Mouse (Mus musculus) embryonic facial prominence, embryonic 12.5 days (tissue): Measurements from ENCODE around the gene Radil. TPM values are rescaled to one million over a fixed set of nuclear protein-coding genes. Genes with fewer than 3 reads are reported as not detected.

ENCODE experiments used
- ATAC-seq: fragments of 200-750 bp; cut with Nextera tagmentation; 2 replicates; pipeline ENCODE4 v1.8.0; 2017; ENCODE audit not compliant: insufficient number of reproducible peaks, insufficient read depth, low FRiP score, low TSS enrichment
- H3K27ac ChIP-seq: fragments of 300-500 bp; sonication (generic); 2 replicates; pipeline ENCODE4 v1.5.1; 2016; ENCODE audit warnings: mild to moderate bottlenecking
- H3K27me3 ChIP-seq: fragments of 300-500 bp; sonication (generic); 2 replicates; pipeline ENCODE4 v1.6.1; 2016; ENCODE audit warnings: mild to moderate bottlenecking, moderate library complexity
- H3K36me3 ChIP-seq: fragments of 300-500 bp; sonication (generic); 2 replicates; pipeline ENCODE4 v1.6.1; 2016; ENCODE audit warnings: mild to moderate bottlenecking
- H3K4me1 ChIP-seq: fragments of 300-500 bp; sonication (generic); 2 replicates; pipeline ENCODE4 v1.6.1; 2016
- H3K4me2 ChIP-seq: fragments of 300-500 bp; sonication (generic); replicated peaks from 2 replicates; pipeline ENCODE4 v1.6.1; 2016; ENCODE audit warnings: mild to moderate bottlenecking, moderate library complexity
- H3K4me3 ChIP-seq: fragments of 300-500 bp; sonication (generic); 2 replicates; pipeline ENCODE4 v1.5.1; 2016; ENCODE audit warnings: mild to moderate bottlenecking
- H3K9ac ChIP-seq: fragments of 300-500 bp; sonication (generic); 2 replicates; pipeline ENCODE4 v1.6.1; 2016; ENCODE audit warnings: mild to moderate bottlenecking, moderate library complexity
- H3K9me3 ChIP-seq: fragments of 300-500 bp; sonication (generic); 2 replicates; pipeline ENCODE4 v1.6.1; 2016; ENCODE audit warnings: mild to moderate bottlenecking, moderate library complexity
- WGBS: fragments of 180-500 bp; shearing (Covaris S2); methylation state at CpG from one replicate; pipeline ENCODE4 v1.1.7; 2016; 5-methylcytosine and 5-hydroxymethylcytosine counted together
- polyA plus RNA-seq: library from polyadenylated mRNA; unstranded; fragments of >200 nt; fragmentation: Nextera tagmentation; extraction: Ambion mirVana; gene quantifications from 2 replicates; pipeline ENCODE4 v1.2.1, GENCODE M21; 2016

Radil gene
- polyA plus RNA-seq, 1 experiment from 2014 or later: 6.9 TPM

DNA sequence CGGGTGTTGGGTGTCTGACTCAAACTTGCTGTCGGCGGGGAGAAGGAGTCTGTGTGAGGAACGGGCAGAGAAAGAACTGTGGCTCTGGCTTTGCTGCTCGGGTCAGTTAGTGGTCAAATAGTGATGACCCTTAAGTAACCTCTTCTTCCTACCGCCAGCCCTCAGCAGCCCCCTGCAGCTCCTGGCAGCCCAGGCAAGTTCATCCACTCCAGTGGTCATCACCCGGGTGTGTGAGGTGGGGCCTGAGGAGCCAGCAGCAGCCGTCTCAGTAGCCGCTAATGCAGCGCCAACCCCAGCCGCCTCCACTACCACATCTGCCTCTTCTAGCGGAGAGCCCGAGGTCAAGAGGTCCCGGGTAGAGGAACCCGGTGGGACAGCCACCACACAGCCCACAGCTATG is 94.6 kb downstream of the Radil start:
- H3K9me3 ChIP-seq: no peaks in the 10 kb centered on the region
- H3K4me2 ChIP-seq: no peak overlapping the region
- H3K27ac ChIP-seq: no peak overlapping the region
- no peak overlapping the region for H3K9ac ChIP-seq
- ATAC-seq: no peak
- no peak overlapping the region for H3K4me3 ChIP-seq
- no peaks in the 10 kb centered on the region for H3K27me3 ChIP-seq
- peaks cover 66% of the 10 kb centered on the region for H3K36me3 ChIP-seq
- no peaks in the 10 kb centered on the region for H3K4me1 ChIP-seq
- 71% methylated on average over 15 of the region's 15 CpGs for WGBS

- Histone ChIP-seq H3K27ac (no peak overlapping the region), H3K4me2 (no peak overlapping the region), H3K4me3 (no peak overlapping the region), H3K9ac (no peak overlapping the region), H3K9me3 (no peaks in the 10 kb centered on the region), H3K4me1 (no peaks in the 10 kb centered on the region), H3K27me3 (no peaks in the 10 kb centered on the region), H3K36me3 (peaks cover 84% of the 10 kb centered on the region)
- no peak for ATAC-seq
- 93% methylated on average over 13 of the region's 13 CpGs for WGBS
Observed at GRCm38 (mm10) chr5:142453742-142454141, 97.2 kb downstream of the Radil start.

DNA sequence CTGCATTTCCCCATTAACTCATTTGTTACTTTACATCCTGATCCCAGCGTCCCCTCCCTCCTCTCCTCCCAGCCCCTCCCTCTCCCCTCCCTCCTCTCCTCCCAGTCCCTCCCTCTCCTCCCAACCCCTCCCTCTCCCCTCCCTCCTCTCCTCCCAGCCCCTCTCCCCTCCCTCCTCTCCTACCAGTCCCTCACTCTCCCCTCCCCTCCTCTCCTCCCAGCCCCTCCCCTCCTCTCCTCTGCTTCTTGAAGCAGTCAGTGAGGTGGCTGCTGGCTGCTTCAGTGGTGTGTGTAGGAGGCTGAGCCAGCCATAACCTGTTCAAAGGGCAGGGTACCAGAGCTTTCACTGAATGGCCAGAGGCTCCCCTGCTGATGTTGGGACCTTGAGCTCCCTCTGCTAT is 99.1 kb downstream of the Radil start:
- Histone ChIP-seq H3K4me3 (no peak overlapping the region), H3K9me3 (no peaks in the 10 kb centered on the region), H3K27ac (no peak overlapping the region), H3K36me3 (peaks cover 65% of the 10 kb centered on the region), H3K9ac (no peak overlapping the region), H3K4me1 (peaks cover 10% of the 10 kb centered on the region; the same call in 1 of the 2 replicates), H3K4me2 (no peak overlapping the region), H3K27me3 (no peaks in the 10 kb centered on the region)
- no peak for ATAC-seq
- WGBS: 42% methylated on average over 1 of the region's 1 CpGs

DNA sequence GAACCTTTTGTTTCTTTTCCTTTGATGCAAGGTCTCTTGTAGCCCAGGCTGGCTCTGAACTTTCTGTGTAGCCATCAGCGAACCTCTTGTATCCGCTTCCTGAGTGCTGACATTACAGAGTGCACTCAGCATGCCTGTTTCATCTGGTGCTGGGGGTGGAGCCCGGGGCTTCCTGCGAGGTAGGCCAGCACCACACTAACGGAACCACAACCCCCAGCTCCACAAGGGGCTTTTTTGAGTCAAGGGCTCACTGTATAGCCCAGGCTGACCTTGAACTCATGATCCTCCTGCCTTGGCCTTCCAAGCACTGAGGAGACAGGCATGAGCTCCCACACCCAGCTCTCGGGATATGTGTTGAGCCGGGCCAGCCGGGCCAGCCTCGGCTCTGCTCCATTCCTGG is 100.1 kb downstream of the Radil start:
- H3K27me3 ChIP-seq: no peaks in the 10 kb centered on the region
- H3K4me1 ChIP-seq: peaks cover 14% of the 10 kb centered on the region
- H3K4me3 ChIP-seq: no peak overlapping the region
- no peak overlapping the region for H3K4me2 ChIP-seq
- no peak overlapping the region for H3K27ac ChIP-seq
- peaks cover 56% of the 10 kb centered on the region for H3K36me3 ChIP-seq
- WGBS: 93% methylated on average over 9 of the region's 9 CpGs
- ATAC-seq: no peak
- H3K9ac ChIP-seq: no peak overlapping the region
- no peaks in the 10 kb centered on the region for H3K9me3 ChIP-seq

DNA sequence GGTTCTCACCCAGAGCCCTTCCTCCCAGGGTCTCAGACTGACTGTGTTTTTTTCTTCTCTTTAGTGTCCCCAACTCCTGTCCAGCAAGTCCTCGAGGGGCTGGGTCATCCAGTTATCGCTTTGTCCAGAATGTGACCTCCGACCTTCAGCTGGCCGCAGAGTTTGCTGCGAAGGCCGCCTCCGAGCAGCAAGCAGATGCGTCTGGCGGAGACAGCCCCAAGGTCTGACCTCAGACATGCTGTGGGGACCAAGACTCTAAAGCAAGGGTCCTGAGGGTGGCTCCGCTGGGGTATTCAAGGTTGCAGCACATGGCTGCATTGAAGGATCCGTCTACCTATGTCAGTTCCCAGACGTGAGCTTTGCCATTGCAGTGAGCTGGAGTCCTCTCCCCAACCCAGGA is 102.3 kb downstream of the Radil start:
- Histone ChIP-seq H3K27me3 (no peaks in the 10 kb centered on the region), H3K4me1 (peaks cover 33% of the 10 kb centered on the region), H3K27ac (no peak overlapping the region), H3K4me2 (no peak overlapping the region), H3K4me3 (no peak overlapping the region), H3K9me3 (no peaks in the 10 kb centered on the region), H3K36me3 (peaks cover 36% of the 10 kb centered on the region), H3K9ac (no peak overlapping the region)
- ATAC-seq: no peak
- WGBS: 47% methylated on average over 12 of the region's 12 CpGs

DNA sequence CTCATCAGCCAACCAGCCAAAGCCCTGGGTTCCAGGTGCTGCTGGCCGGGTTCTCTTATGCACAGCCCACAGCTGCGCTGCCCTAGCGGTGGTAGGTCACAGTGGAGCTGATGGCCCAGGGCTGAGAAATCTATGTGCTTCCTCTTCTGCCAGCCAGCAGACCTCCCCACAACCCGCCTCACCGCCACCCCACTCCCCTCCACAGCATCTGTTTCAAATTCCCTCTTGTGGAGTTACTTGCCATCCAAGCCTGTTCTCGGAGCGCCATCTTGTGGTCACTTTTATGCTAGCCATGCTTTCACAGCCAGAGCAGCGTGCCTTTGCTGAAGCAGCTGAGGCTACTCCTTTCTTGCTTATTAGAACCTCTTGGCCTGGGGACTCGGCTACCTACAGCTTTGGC is 102.8 kb downstream of the Radil start:
- Histone ChIP-seq H3K27ac (peak overlapping the region; percentile 68; the same call in 1 of the 2 replicates), H3K9ac (no peak overlapping the region), H3K36me3 (peaks cover 31% of the 10 kb centered on the region), H3K4me2 (no peak overlapping the region), H3K4me1 (peaks cover 38% of the 10 kb centered on the region), H3K27me3 (no peaks in the 10 kb centered on the region), H3K9me3 (no peaks in the 10 kb centered on the region), H3K4me3 (no peak overlapping the region)
- 2% methylated on average over 9 of the region's 9 CpGs for WGBS
- ATAC-seq: peak; percentile 57

- Histone ChIP-seq H3K9ac (no peak overlapping the region), H3K4me2 (no peak overlapping the region), H3K27me3 (no peaks in the 10 kb centered on the region), H3K4me3 (no peak overlapping the region), H3K4me1 (peaks cover 56% of the 10 kb centered on the region), H3K36me3 (peaks cover 14% of the 10 kb centered on the region), H3K27ac (0 out of 2 replicates have a peak overlapping the region, but pooled peaks have one; percentile 59), H3K9me3 (no peaks in the 10 kb centered on the region)
- ATAC-seq: no peak
- WGBS: 41% methylated on average over 8 of the region's 8 CpGs
Observed at GRCm38 (mm10) chr5:142445709-142446108, 105.2 kb downstream of the Radil start.

- H3K36me3 ChIP-seq: peaks cover 7% of the 10 kb centered on the region; the same call in 1 of the 2 replicates
- no peaks in the 10 kb centered on the region for H3K9me3 ChIP-seq
- H3K27ac ChIP-seq: no peak overlapping the region
- WGBS: 60% methylated on average over 11 of the region's 11 CpGs
- peaks cover 62% of the 10 kb centered on the region for H3K4me1 ChIP-seq
- no peak overlapping the region for H3K4me3 ChIP-seq
- no peak for ATAC-seq
- no peaks in the 10 kb centered on the region for H3K27me3 ChIP-seq
- no peak overlapping the region for H3K4me2 ChIP-seq
- H3K9ac ChIP-seq: no peak overlapping the region
Observed at GRCm38 (mm10) chr5:142444791-142445531, 105.9 kb downstream of the Radil start.

DNA sequence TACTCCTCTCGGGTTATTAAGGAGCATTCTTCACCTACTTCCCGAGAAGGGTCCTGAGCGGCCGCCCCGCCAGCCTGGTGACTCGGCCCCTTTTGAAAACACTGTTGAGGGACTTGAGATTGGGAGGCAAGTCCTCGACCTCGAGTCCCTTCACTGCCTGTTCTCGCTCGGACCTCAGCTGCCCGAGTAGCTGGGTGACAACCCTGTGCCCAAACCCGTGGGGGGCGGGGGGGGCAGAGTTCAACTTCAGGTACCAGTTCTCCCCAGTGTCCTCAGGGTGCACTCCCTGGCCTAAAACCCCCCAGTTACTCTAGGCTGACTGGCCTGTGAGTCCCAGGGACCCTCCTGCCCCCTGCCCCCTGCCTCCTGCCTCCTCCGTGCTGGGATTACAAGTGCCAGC is 106.9 kb downstream of the Radil start:
- WGBS: 70% methylated on average over 14 of the region's 14 CpGs
- Histone ChIP-seq H3K4me3 (no peak overlapping the region), H3K9me3 (no peaks in the 10 kb centered on the region), H3K27me3 (no peaks in the 10 kb centered on the region), H3K36me3 (no peaks in the 10 kb centered on the region), H3K4me2 (no peak overlapping the region), H3K27ac (no peak overlapping the region), H3K4me1 (peaks cover 72% of the 10 kb centered on the region), H3K9ac (no peak overlapping the region)
- no peak for ATAC-seq

DNA sequence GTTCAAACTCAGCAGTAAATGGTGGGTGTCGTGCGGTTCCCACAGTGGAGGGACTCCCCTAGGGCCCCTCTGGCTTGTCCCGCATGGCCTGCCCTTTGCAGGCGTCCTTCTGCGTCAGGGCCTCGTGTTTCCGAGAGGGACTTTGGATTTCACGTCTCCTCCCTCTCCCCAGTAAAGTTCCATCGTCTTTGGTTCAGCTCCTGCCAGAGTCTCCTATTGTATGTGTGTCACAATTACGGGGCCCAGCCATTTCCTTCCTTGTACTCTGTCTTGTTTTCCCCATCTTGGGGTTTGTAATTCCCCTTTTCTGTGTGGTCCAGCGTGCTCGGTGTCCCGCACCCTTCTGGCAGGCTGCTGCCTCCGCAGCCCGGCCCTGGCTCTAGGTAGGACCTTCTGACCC is 107.4 kb downstream of the Radil start:
- H3K27ac ChIP-seq: no peak overlapping the region

DNA sequence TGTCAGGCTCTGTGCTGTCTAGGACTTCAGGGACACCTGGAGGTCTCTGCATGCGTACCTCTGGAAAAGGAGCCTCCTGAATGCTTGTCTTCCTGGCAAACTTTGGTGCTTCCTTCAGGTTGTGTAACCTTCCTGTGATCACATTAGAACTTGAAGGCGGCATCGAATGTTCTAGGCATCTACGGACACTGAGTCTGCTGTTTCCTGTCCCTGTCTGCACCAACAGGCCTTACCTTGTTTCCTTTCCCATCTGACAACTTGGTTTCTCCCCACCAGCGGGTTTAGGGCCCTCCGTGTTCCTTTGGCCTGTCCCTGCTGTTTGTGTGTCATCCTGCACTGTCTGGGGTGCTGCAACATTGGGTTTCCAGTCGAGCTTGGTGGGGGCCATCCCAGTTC is 108.9 kb downstream of the Radil start:
- H3K27ac ChIP-seq: peak overlapping the region; percentile 90
- no peaks in the 10 kb centered on the region for H3K9me3 ChIP-seq
- ATAC-seq: no peak
- H3K4me2 ChIP-seq: no peak overlapping the region
- no peak overlapping the region for H3K4me3 ChIP-seq
- WGBS: 86% methylated on average over 7 of the region's 7 CpGs
- H3K27me3 ChIP-seq: no peaks in the 10 kb centered on the region
- H3K9ac ChIP-seq: 0 out of 2 replicates have a peak overlapping the region, but pooled peaks have one; percentile 5
- H3K4me1 ChIP-seq: peaks cover 62% of the 10 kb centered on the region
- H3K36me3 ChIP-seq: 0 out of 2 replicates have a peak, but pooled peaks cover 4% of the 10 kb centered on the region

More for the DNA sequence above, 107.4 kb downstream of the Radil start:
- Histone ChIP-seq H3K27me3 (no peaks in the 10 kb centered on the region), H3K36me3 (no peaks in the 10 kb centered on the region), H3K4me2 (no peak overlapping the region), H3K4me1 (peaks cover 72% of the 10 kb centered on the region), H3K4me3 (no peak overlapping the region), H3K9me3 (no peaks in the 10 kb centered on the region), H3K9ac (no peak overlapping the region)
- no peak for ATAC-seq
- 70% methylated on average over 15 of the region's 15 CpGs for WGBS

DNA sequence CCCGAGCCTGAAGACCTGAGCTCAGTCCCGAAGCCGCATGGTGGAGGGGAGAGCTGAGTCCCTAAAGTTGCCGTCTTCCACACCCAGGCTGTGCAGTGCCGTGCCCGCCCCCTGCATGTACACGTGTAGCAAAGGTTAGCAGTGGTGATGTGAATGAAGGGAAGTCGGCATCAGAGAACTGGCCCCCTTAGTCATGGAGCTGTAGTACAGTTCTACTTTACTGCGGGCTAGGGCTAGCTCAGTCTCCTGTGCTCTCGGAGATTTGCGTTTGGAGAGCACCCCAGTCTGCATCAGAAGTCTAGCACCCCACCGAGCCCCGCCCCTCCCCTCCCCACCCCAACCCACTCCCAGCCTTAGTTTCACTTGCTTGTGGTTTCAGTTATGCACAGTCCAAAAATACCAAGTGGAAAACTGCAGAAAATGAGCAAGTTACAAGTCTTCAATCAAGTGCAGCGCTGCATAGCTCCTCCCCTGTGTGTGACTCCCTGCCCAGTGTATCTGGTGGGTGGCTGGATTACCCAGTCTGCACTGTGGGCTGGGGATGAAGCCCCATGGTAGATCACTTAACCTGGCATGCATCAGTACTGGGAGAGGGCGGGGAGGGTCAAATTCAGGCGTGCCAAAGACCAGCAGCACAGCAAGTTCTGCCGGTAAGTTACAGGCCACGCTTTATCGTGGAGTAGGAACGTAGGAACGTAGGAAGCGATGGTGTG is 109.4 kb downstream of the Radil start:
- WGBS: 52% methylated on average over 22 of the region's 22 CpGs

More for the DNA sequence above, 109.4 kb downstream of the Radil start:
- Histone ChIP-seq H3K27ac (peak overlapping the region; percentile 90), H3K9ac (0 out of 2 replicates have a peak overlapping the region, but pooled peaks have one; percentile 2), H3K4me3 (peak overlapping the region; percentile 28; the same call in 1 of the 2 replicates), H3K27me3 (no peaks in the 10 kb centered on the region), H3K4me1 (peaks cover 62% of the 10 kb centered on the region), H3K4me2 (peak overlapping the region; percentile 56), H3K36me3 (peaks cover 8% of the 10 kb centered on the region), H3K9me3 (no peaks in the 10 kb centered on the region)
- ATAC-seq: no peak
